24 mouse cellular contexts compared by ENCODE assay signal in the genomic region with DNA sequence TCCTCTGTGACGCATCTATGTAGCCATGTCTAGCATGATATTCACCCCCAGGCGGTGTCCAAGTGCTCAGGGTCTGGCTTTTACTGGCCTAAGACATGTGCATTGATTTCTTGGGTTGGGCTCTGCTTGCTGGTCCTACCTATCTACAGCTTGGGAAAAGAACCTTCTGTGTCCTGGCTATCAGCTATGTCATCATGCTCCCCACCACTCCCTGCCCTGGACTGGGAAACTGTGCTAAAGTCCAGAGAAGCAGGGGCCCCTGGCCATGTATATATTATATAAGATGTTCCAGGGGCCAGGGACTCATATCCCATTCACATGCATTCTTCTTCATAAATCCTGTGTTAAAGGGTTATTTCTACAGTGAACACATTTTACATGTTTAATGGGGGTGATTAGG.
"Had no signal": no experiment of that assay in that cellular context is flagged by ENCODE, and none has a peak within 500 bp of the region (broad histone marks: within the 10 kb centered on the region; RNA-seq: fewer than 3 reads in every experiment).

No protein-coding gene starts in this region.

- H3K27ac ChIP-seq: heart, adult 2 months; heart, embryonic 13.5 days; heart, embryonic 15.5 days; hindbrain, embryonic 13.5 days; hindbrain, embryonic 15.5 days; hindbrain, postnatal 0 days; kidney, embryonic 15.5 days; kidney, postnatal 0 days; limb, embryonic 13.5 days; limb, embryonic 15.5 days had no signal

- H3K4me1 ChIP-seq: heart, embryonic 15.5 days had no signal

- H3K36me3 ChIP-seq: heart, embryonic 13.5 days; heart, embryonic 15.5 days; hindbrain, embryonic 13.5 days; hindbrain, embryonic 15.5 days; kidney, embryonic 15.5 days; limb, embryonic 13.5 days; limb, embryonic 15.5 days had no signal

- DNase-seq: forebrain, postnatal 0 days; gastrocnemius, postnatal 14 days; gastrocnemius, postnatal 36 days; heart, adult 11 months; heart, adult 2 months; heart, postnatal 14 days; heart, postnatal 36 days; kidney, adult 18-20 months; kidney, adult 9 months; kidney, postnatal 14 days; kidney, postnatal 36 days; layer of hippocampus, adult 9-11 months; layer of hippocampus, postnatal 36 days; left cerebral cortex, postnatal 4 days had no signal

- H3K4me2 ChIP-seq: heart, embryonic 11.5 days; heart, embryonic 13.5 days; heart, embryonic 15.5 days; hindbrain, embryonic 13.5 days; hindbrain, embryonic 15.5 days; kidney, embryonic 15.5 days; limb, embryonic 13.5 days; limb, embryonic 15.5 days had no signal

- H3K27me3 ChIP-seq: heart, embryonic 13.5 days; heart, embryonic 15.5 days; hindbrain, embryonic 13.5 days; hindbrain, embryonic 15.5 days; kidney, embryonic 15.5 days; limb, embryonic 13.5 days; limb, embryonic 15.5 days had no signal

- H3K4me3 ChIP-seq: heart, adult 2 months; heart, embryonic 13.5 days; heart, embryonic 15.5 days; hindbrain, embryonic 13.5 days; hindbrain, embryonic 15.5 days; kidney, embryonic 15.5 days; limb, embryonic 13.5 days; limb, embryonic 15.5 days had no signal

- ATAC-seq: forebrain, postnatal 0 days; hindbrain, postnatal 0 days had no signal

- H3K9me3 ChIP-seq: heart, embryonic 13.5 days; heart, embryonic 15.5 days; hindbrain, embryonic 13.5 days; hindbrain, embryonic 15.5 days; kidney, embryonic 15.5 days; limb, embryonic 13.5 days; limb, embryonic 15.5 days had no signal

- H3K9ac ChIP-seq: forebrain, postnatal 0 days; heart, embryonic 13.5 days; heart, embryonic 15.5 days; hindbrain, embryonic 13.5 days; hindbrain, embryonic 15.5 days; kidney, embryonic 15.5 days; limb, embryonic 13.5 days; limb, embryonic 15.5 days had no signal
